Mouse (Mus musculus) small intestine, adult 2 months (tissue): ENCODE data around the gene Cyp27a1. TPM values are rescaled to one million over a fixed set of nuclear protein-coding genes. Genes with fewer than 3 reads are reported as not detected.

Experiments used
- H3K27ac ChIP-seq: fragments of 200-500 bp; 2 replicates; pipeline ENCODE4 v1.5.1; 2012; ENCODE audit warnings: low read depth, low read length, control low read depth, inconsistent platforms; ENCODE audit not compliant: insufficient read depth
- H3K27me3 ChIP-seq: fragments of 200-500 bp; 2 replicates; pipeline ENCODE4 v1.6.1; 2012; ENCODE audit warnings: mild to moderate bottlenecking, moderate library complexity, low read length, inconsistent platforms; ENCODE audit not compliant: control insufficient read depth, insufficient read depth
- H3K36me3 ChIP-seq: fragments of 200-500 bp; 2 replicates; pipeline ENCODE4 v1.6.1; 2012; ENCODE audit warnings: mild to moderate bottlenecking, low read length, control low read depth, inconsistent platforms; ENCODE audit not compliant: control insufficient read depth, insufficient read depth
- H3K4me1 ChIP-seq: fragments of 200-500 bp; 2 replicates; pipeline ENCODE4 v1.6.1; 2012; ENCODE audit warnings: low read length, inconsistent platforms, mixed read lengths; ENCODE audit not compliant: control insufficient read depth, insufficient read depth, insufficient read length
- H3K4me3 ChIP-seq: fragments of 200-500 bp; 2 replicates; pipeline ENCODE4 v1.5.1; 2012; ENCODE audit warnings: low read depth, mild to moderate bottlenecking, control low read depth, inconsistent platforms, low read length, moderate library complexity
- CTCF ChIP-seq: fragments of 200-500 bp; IDR thresholded peaks from 2 replicates; pipeline ENCODE4 v1.5.1; 2012; ENCODE audit warnings: low read depth, mild to moderate bottlenecking, control low read depth, inconsistent platforms, low read length, moderate library complexity, mixed read lengths; ENCODE audit not compliant: insufficient replicate concordance, insufficient read length; ENCODE audit errors: extremely low read depth
- POLR2A ChIP-seq: fragments of 200-500 bp; IDR thresholded peaks from 2 replicates; pipeline ENCODE4 v1.6.1; 2012; ENCODE audit warnings: low read depth, mild to moderate bottlenecking, control low read depth, inconsistent platforms, low read length, moderate library complexity
- WGBS: fragments of 180-500 bp; shearing (Covaris S2); methylation state at CpG from one replicate; pipeline ENCODE4 v1.1.7; 2018; 5-methylcytosine and 5-hydroxymethylcytosine counted together
- polyA plus RNA-seq: library from polyadenylated mRNA; depleted of rRNA; stranded (reverse); fragments of >200 nt; gene quantifications from 2 replicates; pipeline ENCODE4 v1.2.3, GENCODE M21; 2012

Gene Cyp27a1
- polyA plus RNA-seq, 1 experiment, result 36.2 TPM

DNA sequence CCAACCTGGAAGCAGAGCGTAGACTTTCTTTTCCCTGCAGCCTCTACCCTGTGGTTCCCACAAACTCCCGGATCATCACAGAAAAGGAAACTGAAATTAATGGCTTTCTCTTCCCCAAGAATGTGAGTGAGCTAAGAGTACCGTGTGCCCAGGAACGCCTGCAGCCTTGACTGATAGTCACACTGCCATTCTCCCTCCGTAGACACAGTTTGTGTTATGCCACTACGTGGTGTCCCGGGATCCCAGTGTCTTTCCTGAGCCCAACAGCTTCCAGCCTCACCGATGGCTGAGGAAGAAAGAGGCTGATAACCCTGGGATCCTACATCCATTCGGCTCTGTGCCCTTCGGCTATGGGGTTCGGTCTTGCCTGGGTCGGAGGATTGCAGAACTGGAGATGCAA lies 23.6 kb downstream of the Cyp27a1 start:
- WGBS, result 81% methylated on average over 12 of the region's 12 CpGs
- TF ChIP-seq CTCF, result no peak
- no peak for TF ChIP-seq POLR2A
- Histone ChIP-seq H3K4me1 (no peaks in the 10 kb centered on the region), H3K27ac (no peak overlapping the region), H3K36me3 (peaks cover 13% of the 10 kb centered on the region), H3K4me3 (no peak overlapping the region), H3K27me3 (no peaks in the 10 kb centered on the region)

DNA sequence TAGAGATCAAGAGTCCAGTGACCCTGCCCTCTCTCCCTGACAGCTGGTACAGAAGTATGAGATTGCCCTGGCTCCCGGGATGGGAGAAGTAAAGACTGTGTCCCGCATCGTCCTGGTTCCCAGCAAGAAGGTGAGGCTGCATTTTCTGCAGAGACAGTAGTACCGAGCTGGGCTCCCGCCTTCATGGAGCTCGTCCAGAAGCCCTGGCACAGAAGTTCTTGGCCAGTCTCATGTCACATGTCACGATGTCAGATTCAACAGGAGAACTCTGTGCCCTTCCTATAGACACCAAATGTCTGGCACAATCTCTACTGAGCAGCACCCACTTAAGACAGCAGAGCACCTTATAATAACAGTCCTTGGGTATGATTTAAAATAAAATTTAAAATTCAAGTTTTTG lies 24.1 kb downstream of the Cyp27a1 start:
- WGBS, result 86% methylated on average over 7 of the region's 7 CpGs
- H3K4me1 ChIP-seq, result no peaks in the 10 kb centered on the region
- peaks cover 13% of the 10 kb centered on the region for H3K36me3 ChIP-seq
- H3K27me3 ChIP-seq, result no peaks in the 10 kb centered on the region
- H3K4me3 ChIP-seq, result no peak overlapping the region
- TF ChIP-seq POLR2A (no peak), CTCF (no peak)
- H3K27ac ChIP-seq, result no peak overlapping the region

DNA sequence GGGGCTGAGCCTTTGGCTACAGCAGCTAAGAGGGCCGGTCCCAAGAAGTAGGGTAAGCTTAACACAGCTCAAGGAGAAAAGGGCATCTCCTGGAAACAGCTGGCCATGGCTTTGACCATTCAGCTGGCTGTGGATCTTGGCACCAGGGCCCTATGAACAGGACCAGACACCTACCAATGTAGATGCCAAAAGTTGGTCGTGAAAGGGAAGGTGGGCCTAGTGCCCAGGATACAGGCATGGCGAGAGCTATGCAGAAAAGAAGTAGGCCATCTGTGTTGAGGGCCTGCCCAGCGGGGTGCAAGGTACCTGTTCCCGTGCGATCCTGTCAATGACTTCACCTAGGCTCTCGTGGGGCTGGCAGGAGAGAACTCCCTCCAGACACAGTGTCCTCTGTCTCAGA lies 27.5 kb downstream of the Cyp27a1 start:
- H3K4me3 ChIP-seq, result no peak overlapping the region
- WGBS, result 88% methylated on average over 7 of the region's 7 CpGs
- no peaks in the 10 kb centered on the region for H3K4me1 ChIP-seq
- no peak overlapping the region for H3K27ac ChIP-seq
- no peaks in the 10 kb centered on the region for H3K27me3 ChIP-seq
- no peak for TF ChIP-seq POLR2A
- TF ChIP-seq CTCF, result no peak
- H3K36me3 ChIP-seq, result peaks cover 10% of the 10 kb centered on the region

DNA sequence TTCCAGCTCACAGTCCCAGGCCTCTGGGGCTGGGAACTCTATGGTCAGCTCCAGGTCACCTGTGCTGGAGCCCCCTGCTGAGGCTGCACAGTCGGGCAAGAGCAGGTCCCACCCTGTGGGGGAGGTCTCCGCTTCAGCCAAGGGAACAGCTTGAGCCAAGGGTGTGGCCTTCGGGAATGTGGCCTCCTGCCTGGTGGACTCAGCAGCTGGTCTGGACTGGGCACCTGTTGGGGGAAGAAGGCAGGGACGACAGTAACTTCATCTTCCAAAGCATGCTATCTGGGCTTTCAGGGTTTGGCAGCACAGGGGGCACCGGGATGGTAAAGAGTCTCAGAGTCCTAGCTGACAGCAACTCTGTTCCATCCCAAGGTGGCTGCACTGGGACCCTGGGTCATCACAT lies 34.0 kb downstream of the Cyp27a1 start:
- 61% methylated on average over 5 of the region's 5 CpGs for WGBS
- H3K27ac ChIP-seq, result no peak overlapping the region
- TF ChIP-seq POLR2A, result no peak
- no peak for TF ChIP-seq CTCF

DNA sequence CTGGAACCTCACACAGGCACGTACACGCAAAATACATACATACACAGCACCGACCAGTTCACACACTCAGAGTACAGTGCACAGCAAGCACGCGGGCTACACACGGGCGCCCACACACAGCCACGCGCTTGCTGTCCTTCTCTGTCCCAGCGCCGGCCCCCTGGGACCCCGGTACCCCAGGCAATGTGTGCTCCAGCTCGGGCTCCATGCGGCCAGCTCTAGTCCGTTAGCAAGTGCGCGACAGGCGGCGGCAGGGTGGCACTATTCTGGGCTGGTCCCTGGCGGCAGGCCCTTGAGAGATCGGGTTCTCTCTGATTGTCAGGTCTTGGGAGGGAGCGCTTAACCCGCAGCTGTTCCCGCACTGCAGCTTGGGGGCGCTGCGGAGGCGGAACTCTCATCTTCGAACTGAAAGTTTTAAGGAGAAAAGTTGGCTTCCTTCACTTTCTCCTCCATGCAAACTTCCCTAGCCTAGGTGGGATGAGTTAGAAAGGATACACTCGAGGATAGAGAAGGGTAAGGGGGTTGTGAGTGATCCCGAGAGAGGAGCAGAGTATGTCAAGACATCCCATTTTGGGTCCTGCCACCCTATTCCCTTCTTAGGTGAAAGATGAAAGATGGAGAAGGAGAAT lies 35.4 kb downstream of the Cyp27a1 start, which contains the start of gene Prkag3:
Gene Prkag3 (minus strand): TSS at position 579 of the 629 bp plus-strand sequence.
- peak within 1 kb of the TSS; percentile 46 for H3K4me3 ChIP-seq
- H3K27ac ChIP-seq, result no peak within 1 kb of the TSS
- WGBS, result 14% methylated on average over 30 of the region's 30 CpGs
- no peaks in the 10 kb centered on the region for H3K27me3 ChIP-seq
- H3K4me1 ChIP-seq, result peaks cover 27% of the 10 kb centered on the region
- H3K36me3 ChIP-seq, result no peaks in the 10 kb centered on the region
- TF ChIP-seq CTCF, result peak; percentile 67; the same call in 1 of the 2 replicates
- no peak for TF ChIP-seq POLR2A

More for the DNA sequence above, 34.0 kb downstream of the Cyp27a1 start:
- no peak overlapping the region for H3K4me3 ChIP-seq
- H3K36me3 ChIP-seq, result no peaks in the 10 kb centered on the region
- H3K27me3 ChIP-seq, result no peaks in the 10 kb centered on the region
- peaks cover 20% of the 10 kb centered on the region for H3K4me1 ChIP-seq

DNA sequence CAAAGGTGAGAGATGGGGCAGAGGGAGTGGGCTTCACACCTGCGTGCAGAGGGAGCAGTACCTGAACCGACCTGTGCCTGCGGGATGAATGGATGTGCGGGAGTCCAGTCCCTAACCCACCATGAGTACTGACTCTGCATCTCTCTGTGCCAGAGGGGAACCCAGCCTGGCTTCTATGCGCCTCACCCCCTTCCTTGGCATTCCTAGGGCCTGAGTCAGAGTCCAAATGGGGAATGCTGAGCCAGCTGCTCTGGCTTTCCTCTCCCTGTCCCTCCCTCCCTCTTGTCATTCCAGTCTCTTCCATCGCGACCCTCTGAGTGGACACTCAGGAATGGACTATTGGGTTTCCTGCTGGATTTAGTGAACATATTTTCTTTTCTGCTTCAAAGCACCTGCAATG lies 35.9 kb downstream of the Cyp27a1 start:
- no peak for TF ChIP-seq POLR2A
- no peak overlapping the region for H3K27ac ChIP-seq
- H3K36me3 ChIP-seq, result no peaks in the 10 kb centered on the region
- no peak overlapping the region for H3K4me3 ChIP-seq
- 53% methylated on average over 7 of the region's 7 CpGs for WGBS
- peaks cover 32% of the 10 kb centered on the region for H3K4me1 ChIP-seq
- no peaks in the 10 kb centered on the region for H3K27me3 ChIP-seq

DNA sequence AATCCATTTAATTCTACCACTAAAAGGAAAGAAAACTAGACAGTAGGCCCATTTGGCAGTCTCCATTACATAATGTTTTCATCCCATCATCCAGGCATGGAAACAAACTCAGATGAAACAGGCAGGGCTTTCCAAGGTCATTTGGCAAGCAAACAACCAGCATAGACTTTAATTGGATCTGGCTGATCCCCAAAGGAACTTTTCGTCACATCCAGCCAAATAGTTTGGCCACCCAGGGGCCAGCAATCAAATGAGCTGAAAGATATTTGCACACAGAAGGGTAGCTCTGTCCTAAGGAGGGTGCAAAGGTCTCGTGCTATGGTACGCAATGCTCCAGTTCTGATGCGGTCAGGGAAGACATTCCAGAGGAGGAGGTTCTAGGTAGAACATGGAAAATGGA lies 37.3 kb downstream of the Cyp27a1 start:
- no peaks in the 10 kb centered on the region for H3K27me3 ChIP-seq
- no peaks in the 10 kb centered on the region for H3K36me3 ChIP-seq
- peak overlapping the region; percentile 70 for H3K27ac ChIP-seq
- 25% methylated on average over 4 of the region's 4 CpGs for WGBS
- H3K4me3 ChIP-seq, result no peak overlapping the region
- TF ChIP-seq CTCF, result no peak
- TF ChIP-seq POLR2A, result no peak
- H3K4me1 ChIP-seq, result peaks cover 36% of the 10 kb centered on the region
